In the genomic region with DNA sequence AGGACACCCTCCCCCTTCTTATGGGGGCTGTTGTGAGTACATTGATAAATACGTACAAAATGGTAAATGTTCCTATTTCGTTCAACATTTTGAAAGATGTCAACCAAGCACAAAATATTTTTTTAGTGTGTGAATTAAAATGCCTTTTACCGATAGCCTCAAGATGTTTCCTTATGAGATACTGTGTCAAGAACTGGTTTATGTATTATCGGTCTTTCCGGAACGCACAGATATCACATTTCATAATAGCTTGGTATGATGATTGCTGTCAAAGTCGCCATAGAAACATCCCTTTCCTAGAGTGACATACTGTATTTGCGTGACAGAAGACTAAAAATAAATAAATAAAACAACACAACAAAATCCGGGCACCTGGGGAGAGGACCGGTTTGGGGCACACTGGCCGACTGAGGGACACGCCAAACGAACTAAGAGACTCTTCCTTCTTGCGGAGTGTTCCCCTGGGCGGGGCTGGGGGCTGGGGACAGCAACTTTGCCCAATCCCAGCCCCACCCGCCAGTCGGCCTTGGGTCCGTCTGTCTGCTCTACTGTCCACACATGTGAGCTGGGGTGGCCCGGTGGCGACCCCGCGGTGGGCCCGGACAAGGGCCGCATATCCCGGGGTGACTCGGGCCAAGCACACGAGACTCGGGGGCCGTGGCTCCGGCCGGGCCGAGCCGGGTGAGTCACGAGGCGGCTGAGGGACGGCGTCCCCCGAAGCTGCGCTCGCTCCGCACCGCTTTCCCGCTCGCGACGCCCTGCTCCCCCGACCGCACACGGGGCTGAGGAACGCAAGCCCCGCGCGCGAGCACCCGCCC, we compare ENCODE assay signal across 9 mouse cellular contexts. TPM values are rescaled to one million over a fixed set of nuclear protein-coding genes. Genes with fewer than 3 reads are reported as not detected.
DNase-seq lines count a peak whose midpoint lies in the region; ATAC-seq and TF ChIP-seq lines count a peak whose summit lies in the region.
"Had no signal": no experiment of that assay in that cellular context is flagged by ENCODE, and none has a peak within 500 bp of the region (broad histone marks: within the 10 kb centered on the region; RNA-seq: fewer than 3 reads in every experiment).

No protein-coding gene starts in this region.

- H3K4me1 ChIP-seq in cerebellum, adult 2 months (ENCODE audit: control insufficient read depth, insufficient read depth, low read length) = 0 out of 2 replicates have a peak, but pooled peaks cover 3% of the 10 kb centered on the region
- H3K4me1 ChIP-seq in heart, embryonic 12.5 days (replicated peaks) = no peaks in the 10 kb centered on the region
- H3K4me1 ChIP-seq in neural tube, embryonic 13.5 days (replicated peaks) = peaks cover 25% of the 10 kb centered on the region

- 3% methylated on average over 55 of the region's 55 CpGs for WGBS in cerebellum, adult 2 months
- WGBS in heart, embryonic 12.5 days = 6% methylated on average over 52 of the region's 55 CpGs
- WGBS in neural tube, embryonic 13.5 days = 5% methylated on average over 55 of the region's 55 CpGs

- no peaks in the 10 kb centered on the region for H3K27me3 ChIP-seq in cerebellum, adult 2 months (ENCODE audit: control insufficient read depth, insufficient read depth, low read length)
- peaks cover 14% of the 10 kb centered on the region for H3K27me3 ChIP-seq in heart, embryonic 12.5 days (replicated peaks)
- H3K27me3 ChIP-seq in neural tube, embryonic 13.5 days = peaks cover 81% of the 10 kb centered on the region

- 0 out of 2 replicates have a peak overlapping the region, but pooled peaks have one; percentile 3 for H3K27ac ChIP-seq in cerebellum, adult 2 months (ENCODE audit: insufficient read depth, low read length)
- H3K27ac ChIP-seq in heart, embryonic 12.5 days (ENCODE audit: poor library complexity, severe bottlenecking) = no peak overlapping the region
- H3K27ac ChIP-seq in neural tube, embryonic 13.5 days (replicated peaks) = 0 out of 2 replicates have a peak overlapping the region, but pooled peaks have one; percentile 23

- ATAC-seq in heart, embryonic 12.5 days (ENCODE audit: insufficient number of reproducible peaks, low FRiP score) = peak; percentile 56
- peak; percentile 74 for ATAC-seq in neural tube, embryonic 13.5 days (ENCODE audit: low read depth)

- no peak for TF ChIP-seq POLR2A in cerebellum, adult 2 months (IDR thresholded peaks at IDR 0.05; ENCODE audit: borderline replicate concordance, insufficient read depth, low read length)

- H3K4me3 ChIP-seq in cerebellum, adult 2 months (replicated peaks; ENCODE audit: insufficient read depth, low read depth, low read length) = peak overlapping the region; percentile 78
- H3K4me3 ChIP-seq in heart, embryonic 12.5 days = peak overlapping the region; percentile 69
- peak overlapping the region; percentile 53 for H3K4me3 ChIP-seq in neural tube, embryonic 13.5 days

- peak overlapping the region; percentile 100 for H3K4me2 ChIP-seq in heart, embryonic 12.5 days
- H3K4me2 ChIP-seq in neural tube, embryonic 13.5 days = peak overlapping the region; percentile 88

- TF ChIP-seq CTCF in cerebellum, adult 2 months (IDR thresholded peaks at IDR 0.05; ENCODE audit: borderline replicate concordance, insufficient read depth, low read depth, low read length) = no peak

- no peaks in the 10 kb centered on the region for H3K9me3 ChIP-seq in heart, embryonic 12.5 days (replicated peaks)
- no peaks in the 10 kb centered on the region for H3K9me3 ChIP-seq in neural tube, embryonic 13.5 days

- H3K9ac ChIP-seq in heart, embryonic 12.5 days = peak overlapping the region; percentile 72
- H3K9ac ChIP-seq in neural tube, embryonic 13.5 days = peak overlapping the region; percentile 74

- DNase-seq in gastrocnemius, postnatal 10 days = peak; percentile 22
- DNase-seq in gastrocnemius, adult 18-20 months (ENCODE audit: low spot score) = no peak
- DNase-seq in 3T3-L1 (ENCODE audit: low read depth, low spot score) (peak; percentile 27), liver (peak; percentile 16)
- peak in 1 of 2 experiments; percentile 59 for DNase-seq in cerebellum, adult 2 months
- no peak for DNase-seq in adrenal gland, adult (ENCODE audit: inconsistent age in 2 of 2, low spot score in 1 of 2)

- H3K36me3 ChIP-seq in heart, embryonic 12.5 days = no peaks in the 10 kb centered on the region
- H3K36me3 ChIP-seq in neural tube, embryonic 13.5 days = no peaks in the 10 kb centered on the region

RNA-seq across cellular contexts. Expression of a gene that starts 34.9 kb away (rescaled TPM):
- total RNA-seq in gastrocnemius, postnatal 10 days (2021) = not detected
- not detected for total RNA-seq in gastrocnemius, adult 18-20 months (2021)
- not detected in 2 replicates for polyA plus RNA-seq in cerebellum, adult 2 months (2012; rRNA removed)
- not detected in 2 replicates for polyA plus RNA-seq in heart, embryonic 12.5 days (2016; fragmentation: Nextera tagmentation; extraction: Ambion mirVana)
- polyA plus RNA-seq in neural tube, embryonic 13.5 days (2015; fragmentation: Nextera tagmentation; extraction: Ambion mirVana) = not detected in 2 replicates
- total RNA-seq: heart, adult 18-20 months had no signal

Comparison
In these comparisons a context has a peak if more than half of its experiments do, and no peak if none do; other contexts are left out.
1. DNase-seq: peak in gastrocnemius, postnatal 10 days (single experiment), 3T3-L1 (single experiment) and liver (single experiment); none in gastrocnemius, adult 18-20 months (single experiment) and adrenal gland, adult (0 of 2).
2. Peak in every context shown above with its lines, with median percentiles within 50 percentile points of each other: H3K4me3 ChIP-seq.